Mouse (Mus musculus) ovary, postnatal 14 days (tissue): Measurements from ENCODE around the gene Mau2.
"Not testable (repeated sequence)": the region's sequence is repeated elsewhere in the genome, so short reads cannot be mapped to it uniquely, and the experiment has no call there.

Experiments
- DNase-seq: peaks from one replicate; pipeline ENCODE4 v3.0.0; 2022; ENCODE audit warnings: low spot score

Gene Mau2

GRCm38 (mm10) chr8:70042583-70043455 lies at the start of gene Mau2, which contains the start of gene Sugp1:
Gene Mau2, minus strand, starts transcription at chr8:70042734.
Gene Sugp1, plus strand, starts transcription at chr8:70042813.
- peak; percentile 92 for DNase-seq

GRCm38 (mm10) chr8:70089296-70089960 lies 46.9 kb upstream of the Mau2 start:
- no peak for DNase-seq

GRCm38 (mm10) chr8:70087836-70088650 lies 45.5 kb upstream of the Mau2 start:
- no peak for DNase-seq

- DNase-seq = no peak
Observed at GRCm38 (mm10) chr8:70087237-70087636, 44.7 kb upstream of the Mau2 start.

GRCm38 (mm10) chr8:70086151-70086550 lies 43.6 kb upstream of the Mau2 start:
- no peak for DNase-seq

- DNase-seq = no peak
Observed at GRCm38 (mm10) chr8:70084191-70085065, 41.9 kb upstream of the Mau2 start.

- DNase-seq = no peak
Observed at GRCm38 (mm10) chr8:70083285-70083684, 40.8 kb upstream of the Mau2 start, which contains the start of gene Hapln4. Gene Hapln4, plus strand, starts transcription at chr8:70083457.

GRCm38 (mm10) chr8:70081976-70082375 lies 39.4 kb upstream of the Mau2 start:
- no peak for DNase-seq

- no peak for DNase-seq
Observed at GRCm38 (mm10) chr8:70073682-70074081, 31.1 kb upstream of the Mau2 start.

GRCm38 (mm10) chr8:70073120-70073519 lies 30.6 kb upstream of the Mau2 start:
- DNase-seq = no peak

GRCm38 (mm10) chr8:70072441-70073069 lies 30.0 kb upstream of the Mau2 start, which contains the start of gene Tm6sf2:
Gene Tm6sf2, plus strand, starts transcription at chr8:70072924.
- peak; percentile 22 for DNase-seq

- DNase-seq = no peak
Observed at GRCm38 (mm10) chr8:70071836-70072440, 29.4 kb upstream of the Mau2 start.

GRCm38 (mm10) chr8:70057721-70058120 lies 15.2 kb upstream of the Mau2 start:
- no peak for DNase-seq

- not testable (repeated sequence) for DNase-seq
Observed at GRCm38 (mm10) chr8:70050434-70050833, 7.9 kb upstream of the Mau2 start.

GRCm38 (mm10) chr8:70049662-70050061 lies 7.1 kb upstream of the Mau2 start:
- no peak for DNase-seq

- DNase-seq = no peak
Observed at GRCm38 (mm10) chr8:70043996-70044395, 1.5 kb upstream of the Mau2 start.

- no peak for DNase-seq
Observed at GRCm38 (mm10) chr8:70041885-70042546, 518 bp downstream of the Mau2 start.

GRCm38 (mm10) chr8:70037994-70038393 lies 4.5 kb downstream of the Mau2 start:
- no peak for DNase-seq

- no peak for DNase-seq
Observed at GRCm38 (mm10) chr8:70030255-70030654, 12.3 kb downstream of the Mau2 start.

GRCm38 (mm10) chr8:70026151-70026550 lies 16.4 kb downstream of the Mau2 start:
- no peak for DNase-seq
